Mouse (Mus musculus) layer of hippocampus, adult 9-10 months (tissue): Measurements from ENCODE around the gene Zc3h12c.

Source experiments
- DNase-seq: peaks from one replicate; pipeline ENCODE4 v3.0.0; 2022; ENCODE audit warnings: low spot score

The Zc3h12c gene

GRCm38 (mm10) chr9:52165706-52166090 lies 2.7 kb downstream of the Zc3h12c start:
- DNase-seq, result no peak

DNA sequence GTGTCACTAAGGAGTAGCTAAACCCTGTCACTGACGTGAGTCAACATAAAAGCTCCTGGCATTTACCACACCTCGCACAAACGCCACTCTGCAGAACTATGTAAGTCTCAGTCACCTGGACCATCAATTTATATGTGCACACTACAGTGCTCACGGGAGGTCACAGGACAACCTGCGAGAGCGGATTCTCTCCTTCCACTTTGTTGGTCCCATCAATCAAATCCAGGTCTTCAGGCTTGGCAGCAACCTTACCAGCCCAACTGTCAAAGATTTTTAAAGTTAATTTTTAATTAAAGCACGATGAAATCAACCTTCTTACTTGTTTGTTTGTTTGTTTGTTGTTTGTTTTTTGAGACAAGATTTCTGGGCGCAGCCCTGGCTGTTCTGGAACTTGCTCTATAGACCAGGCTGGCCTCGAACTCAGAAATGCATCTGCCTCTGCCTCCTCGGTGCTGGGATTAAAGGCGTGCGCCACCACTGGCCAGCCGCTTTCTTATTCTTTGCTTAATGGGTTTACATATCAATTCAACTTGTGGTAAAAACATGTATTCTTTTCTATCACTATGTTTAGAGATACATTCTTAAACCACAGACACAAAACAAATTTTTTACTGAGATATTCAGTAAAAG lies 3.2 kb downstream of the Zc3h12c start:
- DNase-seq, result no peak

- DNase-seq, result no peak
Measured at GRCm38 (mm10) chr9:52160512-52160911, 7.9 kb downstream of the Zc3h12c start.

DNA sequence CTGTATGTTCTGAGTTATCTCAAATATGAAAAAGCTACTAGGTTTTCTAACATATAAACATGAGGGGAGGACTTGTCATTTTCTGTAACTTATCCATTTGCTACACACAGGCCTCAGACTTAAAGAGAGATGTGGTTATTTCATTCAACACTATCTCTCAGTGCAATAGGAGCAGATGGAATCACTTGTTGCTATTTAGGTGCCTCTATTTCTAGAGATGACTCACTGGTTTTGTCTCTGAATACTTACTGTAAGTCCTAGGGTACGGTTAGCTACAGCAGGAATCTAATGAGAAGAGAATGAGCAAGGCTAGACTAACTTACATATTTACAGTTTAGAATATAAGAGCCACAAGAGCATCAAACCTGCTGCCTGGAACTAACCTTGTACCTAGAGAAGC lies 9.8 kb downstream of the Zc3h12c start:
- no peak for DNase-seq

GRCm38 (mm10) chr9:52155417-52155816 lies 13.0 kb downstream of the Zc3h12c start:
- DNase-seq, result no peak

GRCm38 (mm10) chr9:52154253-52154652 lies 14.1 kb downstream of the Zc3h12c start:
- DNase-seq, result no peak

- DNase-seq, result no peak
Measured at GRCm38 (mm10) chr9:52152076-52152826, 16.1 kb downstream of the Zc3h12c start.

- no peak for DNase-seq
Measured at GRCm38 (mm10) chr9:52149768-52150167, 18.6 kb downstream of the Zc3h12c start.

GRCm38 (mm10) chr9:52149286-52149685 lies 19.1 kb downstream of the Zc3h12c start:
- DNase-seq, result no peak

- no peak for DNase-seq
Measured at GRCm38 (mm10) chr9:52148831-52149230, 19.5 kb downstream of the Zc3h12c start.

- no peak for DNase-seq
Measured at GRCm38 (mm10) chr9:52148311-52148710, 20.1 kb downstream of the Zc3h12c start.

- no peak for DNase-seq
Measured at GRCm38 (mm10) chr9:52146241-52146640, 22.1 kb downstream of the Zc3h12c start.

- DNase-seq, result no peak
Measured at GRCm38 (mm10) chr9:52132771-52133170, 35.6 kb downstream of the Zc3h12c start.

- DNase-seq, result no peak
Measured at GRCm38 (mm10) chr9:52130348-52130747, 38.0 kb downstream of the Zc3h12c start.

DNA sequence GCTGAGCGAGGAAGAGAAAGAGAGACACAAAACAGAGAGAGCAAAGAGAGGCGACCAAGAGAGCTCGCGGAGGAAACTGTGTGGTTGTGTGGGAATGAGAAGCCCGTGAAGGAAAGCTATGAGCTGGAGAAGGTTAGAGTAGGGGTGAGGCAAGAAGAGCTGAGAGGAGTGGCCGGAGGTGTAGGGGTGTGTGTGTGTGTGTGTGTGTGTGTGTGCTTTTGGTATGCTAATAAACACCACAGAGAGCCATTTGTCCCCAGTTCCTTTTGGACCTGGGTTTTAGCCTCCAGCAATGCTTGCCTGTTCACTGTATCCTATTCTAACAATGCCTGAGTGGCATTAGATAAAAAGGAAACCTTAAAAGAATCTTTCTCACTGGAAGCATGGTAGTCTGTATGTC lies 43.1 kb downstream of the Zc3h12c start:
- DNase-seq, result no peak

GRCm38 (mm10) chr9:52119212-52119611 lies 49.2 kb downstream of the Zc3h12c start:
- no peak for DNase-seq

DNA sequence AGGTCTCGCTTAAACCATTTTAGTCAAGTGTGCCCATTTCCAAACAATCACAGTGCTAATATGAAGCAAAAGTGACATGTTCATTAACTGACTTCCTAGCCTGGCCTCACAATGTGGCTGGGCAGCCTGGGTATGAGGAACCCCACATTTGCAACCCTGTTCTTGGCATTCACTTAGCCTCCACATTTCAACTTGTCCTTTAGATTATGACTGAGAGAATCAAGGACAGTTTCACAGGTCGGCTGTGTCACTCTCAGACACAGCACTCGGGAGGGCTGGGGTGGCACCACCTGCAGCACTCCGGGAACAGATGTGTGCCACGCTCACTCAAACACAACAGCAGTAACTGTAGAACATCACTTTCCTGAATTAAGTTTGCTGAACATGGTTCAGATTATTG lies 55.3 kb downstream of the Zc3h12c start:
- DNase-seq, result no peak

GRCm38 (mm10) chr9:52110738-52111137 lies 57.6 kb downstream of the Zc3h12c start:
- no peak for DNase-seq

DNA sequence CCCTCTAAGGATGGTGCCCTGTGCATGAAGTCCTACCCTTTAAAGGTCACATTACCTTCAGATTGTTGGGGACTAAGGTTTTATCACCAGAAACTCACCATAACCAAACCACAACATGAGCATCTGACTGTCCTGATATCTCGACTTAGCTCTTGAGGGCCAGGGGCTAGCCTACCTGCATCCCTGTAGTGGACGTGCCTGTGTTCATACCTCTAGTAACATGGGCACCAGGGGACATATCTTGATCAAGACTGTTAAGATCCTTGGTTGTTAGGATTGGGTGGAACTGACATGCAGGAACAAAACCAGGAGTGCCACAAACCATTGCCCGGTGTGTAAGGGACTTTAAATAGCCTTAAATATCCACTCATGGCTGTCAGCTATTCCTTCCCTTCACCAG lies 61.2 kb downstream of the Zc3h12c start:
- no peak for DNase-seq

- no peak for DNase-seq
Measured at GRCm38 (mm10) chr9:52105423-52105822, 62.9 kb downstream of the Zc3h12c start.

DNA sequence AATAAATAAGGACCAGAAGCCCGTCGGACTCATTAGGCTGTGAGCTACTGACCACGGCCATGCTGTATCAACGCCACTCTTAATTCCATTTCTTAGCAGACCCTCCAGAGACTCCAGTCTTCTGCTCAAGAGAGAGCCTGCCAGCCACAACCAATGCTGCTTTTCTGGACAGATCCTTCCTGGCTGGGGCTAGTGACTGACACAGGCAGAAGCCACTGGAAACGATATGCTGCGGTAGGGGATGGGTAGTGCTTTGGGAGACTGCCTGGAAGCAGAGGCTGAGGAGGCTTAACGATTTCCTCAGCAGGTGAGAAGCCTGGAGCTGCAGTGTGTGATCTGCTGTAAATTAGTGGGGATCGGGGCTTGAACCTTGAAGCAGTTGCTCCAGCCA lies 64.2 kb downstream of the Zc3h12c start:
- no peak for DNase-seq

DNA sequence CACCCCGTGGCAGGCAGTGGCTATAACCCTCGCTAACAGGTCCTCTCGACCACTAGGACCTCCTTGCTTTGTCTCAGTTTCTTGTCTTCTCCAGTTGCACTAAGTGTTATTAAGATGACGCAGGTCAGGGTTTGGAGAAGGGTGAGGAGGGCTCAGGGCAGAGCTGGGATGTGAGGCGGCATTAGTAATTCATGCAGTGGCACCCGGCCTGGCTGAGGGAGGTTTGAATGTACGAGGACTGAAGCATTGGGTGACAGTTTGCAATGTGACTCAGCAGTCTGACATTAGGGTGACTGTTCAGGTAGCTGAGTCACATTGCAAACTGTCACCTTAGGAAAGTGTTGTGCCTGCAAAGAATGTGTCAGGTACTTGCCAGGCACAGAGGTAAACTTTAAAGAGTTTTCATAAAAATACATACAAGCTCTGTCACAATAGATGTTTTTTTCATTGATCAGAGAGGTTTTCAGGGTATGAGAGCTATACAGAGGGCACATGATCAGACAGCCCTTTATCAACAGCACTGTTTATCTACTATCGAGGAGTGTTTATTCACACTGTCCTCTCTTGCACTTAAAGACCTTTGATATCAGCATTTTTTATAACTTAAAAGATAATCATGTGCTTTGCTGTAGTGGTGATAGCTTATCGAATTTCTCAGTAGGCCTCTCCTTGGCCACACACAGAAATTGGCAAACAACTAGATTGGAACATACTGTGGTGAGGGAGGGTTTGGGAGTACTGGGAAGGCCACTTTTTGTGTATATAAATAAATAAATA lies 64.7 kb downstream of the Zc3h12c start:
- no peak for DNase-seq
